Mouse (Mus musculus) liver, postnatal 0 days (tissue): Measurements from ENCODE around the gene Ubac2.

Experiments
- CTCF ChIP-seq: sonication (generic); IDR thresholded peaks from 2 replicates; pipeline ENCODE4 v1.5.1; 2016; ENCODE audit warnings: antibody characterized with exemption, low read depth
- EP300 ChIP-seq: IDR thresholded peaks from 2 replicates; pipeline ENCODE4 v1.6.1; 2016; ENCODE audit warnings: antibody characterized with exemption, low read depth, mild to moderate bottlenecking

DNA sequence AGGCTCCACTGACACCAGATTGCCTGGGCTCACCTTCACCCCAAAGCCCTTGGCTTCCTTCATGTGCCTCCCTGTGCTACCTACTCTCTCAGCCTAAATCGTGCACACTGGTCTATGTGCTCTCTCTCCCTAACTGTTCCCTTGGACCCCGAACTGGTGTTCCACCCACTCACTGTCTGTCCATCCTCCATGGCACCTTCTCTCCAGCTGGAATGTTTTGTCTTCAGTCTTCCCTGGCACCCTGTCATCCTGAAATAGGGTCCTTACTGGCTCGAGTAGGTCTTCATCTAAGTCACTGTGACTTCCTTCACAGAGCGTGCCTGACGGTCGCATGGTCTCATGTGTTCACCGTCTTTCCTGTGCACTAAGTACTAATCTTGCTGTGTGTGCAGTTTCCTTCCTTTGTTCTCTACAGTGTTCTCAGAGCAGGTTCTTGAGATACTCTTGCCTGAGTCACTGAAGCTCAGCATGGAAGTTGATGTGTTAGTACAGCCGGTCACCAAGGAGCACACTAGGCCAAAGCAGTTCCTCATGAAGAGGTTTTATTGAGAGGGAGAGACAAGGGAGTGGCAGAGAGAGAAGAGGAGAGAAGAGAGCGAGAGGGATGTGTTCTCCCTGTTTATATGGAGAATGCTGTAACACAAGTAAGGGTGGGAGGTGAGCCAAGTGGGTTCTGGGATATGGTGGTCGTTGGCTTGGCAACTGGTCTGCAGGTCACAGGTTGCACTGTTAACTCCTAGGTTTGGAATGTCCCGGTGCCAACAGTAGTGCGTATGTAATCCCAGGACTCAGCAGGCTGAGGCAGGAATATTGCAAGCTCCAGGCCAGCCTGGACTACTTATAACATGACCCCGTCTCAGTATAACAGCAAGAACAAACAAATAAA is 114.2 kb downstream of the Ubac2 start:
- TF ChIP-seq CTCF (no peak), EP300 (no peak)
